Mouse (Mus musculus) CH12.LX (cell line): ENCODE data around the gene Gm49325. TPM values are rescaled to one million over a fixed set of nuclear protein-coding genes. Genes with fewer than 3 reads are reported as not detected.

Source experiments
- DNase-seq: peaks from one replicate; pipeline ENCODE4 v3.0.0-alpha.2; 2013; ENCODE audit errors: extremely low read depth
- H3K27ac ChIP-seq: 2 replicates; pipeline ENCODE4 v1.5.1; 2012; ENCODE audit warnings: low read depth, mild to moderate bottlenecking, control low read depth, moderate library complexity; ENCODE audit not compliant: insufficient read depth
- H3K27me3 ChIP-seq: replicated peaks from 2 replicates; pipeline ENCODE3; 2012; ENCODE audit warnings: inconsistent platforms
- H3K36me3 ChIP-seq, 2 experiments: replicated peaks in 1 of 2; 2 replicates each; pipeline versions ENCODE3 to v1.6.1; 2012; ENCODE audit warnings: inconsistent platforms in 1 of 2, low read length in 1 of 2, mild to moderate bottlenecking in 1 of 2, mixed read lengths in 1 of 2, moderate library complexity in 1 of 2; ENCODE audit not compliant: control insufficient read depth in 1 of 2, insufficient read depth in 1 of 2
- H3K4me1 ChIP-seq, 2 experiments: 2 replicates each; pipeline ENCODE4 v1.6.1; 2012; ENCODE audit warnings: inconsistent platforms in 1 of 2, moderate library complexity in 1 of 2; ENCODE audit not compliant: insufficient read depth in 2 of 2, control insufficient read depth in 1 of 2
- H3K4me2 ChIP-seq: 2 replicates; pipeline ENCODE4 v1.6.1; 2012; ENCODE audit warnings: low read depth, mild to moderate bottlenecking, control low read depth; ENCODE audit not compliant: poor library complexity, insufficient read depth, severe bottlenecking
- H3K4me3 ChIP-seq, 3 experiments: fragments of 150-350 bp in 1 of 3; sonication (generic) in 1 of 3; replicated peaks in 1 of 3; 2 replicates each; pipeline versions ENCODE3 to v1.5.1; 2011 to 2012; ENCODE audit warnings: low read depth in 2 of 3, low read length in 2 of 3, mild to moderate bottlenecking in 2 of 3, moderate library complexity in 2 of 3, control low read depth in 1 of 3, improper control_type of control experiment in 1 of 3, inconsistent platforms in 1 of 3, mixed read lengths in 1 of 3; ENCODE audit not compliant: poor library complexity in 1 of 3
- H3K79me2 ChIP-seq: replicated peaks from 2 replicates; pipeline ENCODE4 v1.6.1; 2012; ENCODE audit warnings: mild to moderate bottlenecking, moderate library complexity; ENCODE audit not compliant: control insufficient read depth, poor library complexity, insufficient read depth, severe bottlenecking; ENCODE audit errors: extremely low read depth
- H3K9ac ChIP-seq: 2 replicates; pipeline ENCODE4 v1.6.1; 2012; ENCODE audit warnings: low read depth, mild to moderate bottlenecking, control low read depth, moderate library complexity; ENCODE audit not compliant: insufficient read depth
- H3K9me3 ChIP-seq: replicated peaks from 2 replicates; pipeline ENCODE3; 2012; ENCODE audit warnings: low read length, inconsistent platforms, mixed read lengths
- BHLHE40 ChIP-seq: IDR thresholded peaks from 2 replicates; pipeline ENCODE4 v1.6.1; 2011; ENCODE audit warnings: mild to moderate bottlenecking, low read depth, low read length, improper control_type of control experiment
- CHD1 ChIP-seq: IDR thresholded peaks from 2 replicates; pipeline ENCODE4 v1.6.1; 2012; ENCODE audit warnings: low read depth, low read length, improper control_type of control experiment, inconsistent platforms
- CHD2 ChIP-seq: IDR thresholded peaks from 2 replicates; pipeline ENCODE4 v1.6.1; 2011; ENCODE audit warnings: low read length, improper control_type of control experiment
- CTCF ChIP-seq, 2 experiments: IDR thresholded peaks in 1 of 2; conservative IDR thresholded peaks in 1 of 2; 2 replicates each; pipeline ENCODE4 v1.5.1; 2011 to 2012; ENCODE audit warnings: low read depth in 2 of 2, low read length in 2 of 2, improper control_type of control experiment in 1 of 2, inconsistent platforms in 1 of 2, mild to moderate bottlenecking in 1 of 2, moderate library complexity in 1 of 2
- ELF1 ChIP-seq: IDR thresholded peaks from 2 replicates; pipeline ENCODE4 v1.6.1; 2014; ENCODE audit warnings: low read depth, mild to moderate bottlenecking, inconsistent platforms, low read length, improper control_type of control experiment
- ETS1 ChIP-seq: conservative IDR thresholded peaks from 2 replicates; pipeline ENCODE4 v1.6.1; 2012; ENCODE audit warnings: low read depth, mild to moderate bottlenecking, inconsistent platforms, low read length, improper control_type of control experiment, moderate library complexity
- MAFK ChIP-seq: IDR thresholded peaks from 2 replicates; pipeline ENCODE4 v1.6.1; 2011; ENCODE audit warnings: low read length, improper control_type of control experiment; ENCODE audit not compliant: insufficient replicate concordance
- MAZ ChIP-seq: IDR thresholded peaks from 2 replicates; pipeline ENCODE4 v1.6.1; 2012; ENCODE audit warnings: low read depth, mild to moderate bottlenecking, inconsistent platforms, low read length, improper control_type of control experiment, moderate library complexity
- MEF2A ChIP-seq: IDR thresholded peaks from 2 replicates; pipeline ENCODE4 v1.6.1; 2014; ENCODE audit warnings: low read depth, mild to moderate bottlenecking, inconsistent platforms, low read length, improper control_type of control experiment, borderline replicate concordance
- MXI1 ChIP-seq: IDR thresholded peaks from 2 replicates; pipeline ENCODE4 v1.6.1; 2011; ENCODE audit warnings: mild to moderate bottlenecking, low read depth, low read length, improper control_type of control experiment
- MYC ChIP-seq: IDR thresholded peaks from 2 replicates; pipeline ENCODE4 v1.6.1; 2011; ENCODE audit warnings: low read depth, mild to moderate bottlenecking, improper control_type of control experiment, low read length
- PAX5 ChIP-seq: IDR thresholded peaks from 2 replicates; pipeline ENCODE4 v1.6.1; 2012; ENCODE audit warnings: low read length, inconsistent platforms, mixed read lengths
- POLR2A ChIP-seq: IDR thresholded peaks from 2 replicates; pipeline ENCODE4 v1.6.1; 2011; ENCODE audit warnings: low read depth, mild to moderate bottlenecking, improper control_type of control experiment, low read length
- RAD21 ChIP-seq: IDR thresholded peaks from 2 replicates; pipeline ENCODE4 v1.6.1; 2011; ENCODE audit warnings: low read depth, mild to moderate bottlenecking, low read length, improper control_type of control experiment, moderate library complexity
- RCOR1 ChIP-seq: conservative IDR thresholded peaks from 2 replicates; pipeline ENCODE4 v1.6.1; 2012; ENCODE audit warnings: low read depth, mild to moderate bottlenecking, inconsistent platforms, low read length, improper control_type of control experiment
- SIN3A ChIP-seq: IDR thresholded peaks from 2 replicates; pipeline ENCODE4 v1.6.1; 2012; ENCODE audit warnings: low read length, improper control_type of control experiment, inconsistent platforms
- SMC3 ChIP-seq: IDR thresholded peaks from 2 replicates; pipeline ENCODE4 v1.6.1; 2011; ENCODE audit warnings: low read depth, low read length, improper control_type of control experiment
- TCF12 ChIP-seq: IDR thresholded peaks from 2 replicates; pipeline ENCODE4 v1.6.1; 2014; ENCODE audit warnings: low read depth, mild to moderate bottlenecking, inconsistent platforms, low read length, improper control_type of control experiment
- ZKSCAN1 ChIP-seq: IDR thresholded peaks from 2 replicates; pipeline ENCODE4 v1.6.1; 2012; ENCODE audit warnings: low read depth, inconsistent platforms, low read length, improper control_type of control experiment, borderline replicate concordance
- ZMIZ1 ChIP-seq: IDR thresholded peaks from 2 replicates; pipeline ENCODE4 v1.6.1; 2012; ENCODE audit warnings: low read depth, mild to moderate bottlenecking, inconsistent platforms, low read length, improper control_type of control experiment
- dilution Hi-C: fragments of 300-500 bp; cut with MboI; formaldehyde crosslinking; loops from 2 replicates; pipeline ENCODE4 v1.14.3; 2020; ENCODE audit warnings: low sequenced_read_pairs; ENCODE audit not compliant: extremely low pct_unique_long_range_greater_than_20kb, extremely low pct_ligation_motif_present
- in situ Hi-C: fragments of 300-500 bp; cut with MboI; formaldehyde crosslinking; loops from 3 replicates; pipeline ENCODE4 v1.14.3; 2019; ENCODE audit warnings: low sequenced_read_pairs, low pct_ligation_motif_present, low pct_unique_long_range_greater_than_20kb, mixed read lengths
- polyA plus RNA-seq: library from polyadenylated mRNA; unstranded; fragments of >175 nt; gene quantifications from 2 replicates; pipeline ENCODE4 v1.2.1, GENCODE M21; 2012; ENCODE audit warnings: low read depth; ENCODE audit not compliant: insufficient read length
- total RNA-seq, 2 experiments: library from RNA; depleted of rRNA; stranded (reverse); fragments of 300-350 nt in 1 of 2; fragments of >200 nt in 1 of 2; gene quantifications; 2 replicates each; pipeline ENCODE4 v1.2.3; 2012 to 2014

Gm49325 gene
- total and polyA plus RNA-seq, 3 experiments, result 1.1 to 26.9 TPM; not detected in 1

DNA sequence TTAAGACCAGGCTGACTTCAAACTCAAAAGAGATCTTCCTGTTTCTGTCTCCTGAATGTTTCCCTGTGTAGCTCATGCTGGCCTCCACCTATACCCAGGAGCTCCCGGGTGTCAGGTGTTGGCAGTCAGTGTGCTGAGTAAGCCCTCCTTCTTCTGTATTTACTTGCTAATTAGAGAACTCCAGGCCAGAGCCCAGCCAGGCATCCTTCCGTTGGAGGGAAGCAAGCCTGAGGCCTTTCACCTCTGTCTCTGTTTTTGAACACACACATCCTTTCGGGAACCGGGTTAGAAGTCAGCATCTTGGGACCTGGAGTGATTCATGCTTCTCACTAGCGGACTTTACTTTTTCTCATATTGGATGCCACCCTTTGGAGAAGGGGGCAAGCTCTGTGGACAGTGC lies 1.4 kb downstream of the Gm49325 start:
- H3K79me2 ChIP-seq, result peaks cover 13% of the 10 kb centered on the region
- in situ Hi-C loops (no loop called here), dilution Hi-C loops (no loop called here)
- peak overlapping the region; percentile 77 to 97 (median 82) for H3K4me3 ChIP-seq
- peaks cover 7% of the 10 kb centered on the region for H3K9me3 ChIP-seq
- H3K4me1 ChIP-seq, result peaks cover 5 to 14% of the 10 kb centered on the region in 2 experiments
- peak overlapping the region; percentile 74 for H3K4me2 ChIP-seq
- H3K36me3 ChIP-seq, result peaks cover 17 to 46% of the 10 kb centered on the region in 2 experiments
- H3K9ac ChIP-seq, result peak overlapping the region; percentile 77
- DNase-seq, result peak; percentile 23
- H3K27me3 ChIP-seq, result no peaks in the 10 kb centered on the region
- no peak overlapping the region for H3K27ac ChIP-seq
- TF ChIP-seq SMC3, result no peak
- TF ChIP-seq, all 38 proteins: peak for 0

DNA sequence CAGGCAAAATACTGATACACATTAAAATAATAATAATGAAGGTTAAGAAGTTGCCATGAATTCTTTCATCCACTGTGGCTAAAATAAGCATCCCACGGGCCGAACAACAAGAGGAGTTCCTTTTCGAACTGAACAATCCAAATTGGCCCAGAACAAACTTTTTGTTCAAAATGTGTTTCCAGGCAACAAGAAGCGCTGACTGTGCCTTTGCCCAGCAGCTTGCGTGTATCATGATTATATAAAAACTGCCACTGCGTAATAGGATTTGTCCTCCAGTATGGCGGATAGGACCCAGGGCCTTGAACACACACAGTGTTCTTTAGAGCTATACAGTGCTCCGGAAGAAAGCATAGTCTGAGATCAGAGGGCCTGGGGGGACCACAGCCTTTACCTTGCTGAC lies 2.6 kb downstream of the Gm49325 start:
- peaks cover 7% of the 10 kb centered on the region for H3K9me3 ChIP-seq
- in situ Hi-C loops, result no loop called here
- H3K4me1 ChIP-seq, result peaks cover 5 to 14% of the 10 kb centered on the region in 2 experiments
- H3K27ac ChIP-seq, result no peak overlapping the region
- H3K4me2 ChIP-seq, result no peak overlapping the region
- H3K9ac ChIP-seq, result no peak overlapping the region
- H3K79me2 ChIP-seq, result peaks cover 13% of the 10 kb centered on the region
- H3K27me3 ChIP-seq, result no peaks in the 10 kb centered on the region
- peaks cover 24 to 57% of the 10 kb centered on the region in 2 experiments for H3K36me3 ChIP-seq
- H3K4me3 ChIP-seq, result no peak overlapping the region
- TF ChIP-seq TCF12, result no peak
- no peak for DNase-seq
- dilution Hi-C loops, result no loop called here

DNA sequence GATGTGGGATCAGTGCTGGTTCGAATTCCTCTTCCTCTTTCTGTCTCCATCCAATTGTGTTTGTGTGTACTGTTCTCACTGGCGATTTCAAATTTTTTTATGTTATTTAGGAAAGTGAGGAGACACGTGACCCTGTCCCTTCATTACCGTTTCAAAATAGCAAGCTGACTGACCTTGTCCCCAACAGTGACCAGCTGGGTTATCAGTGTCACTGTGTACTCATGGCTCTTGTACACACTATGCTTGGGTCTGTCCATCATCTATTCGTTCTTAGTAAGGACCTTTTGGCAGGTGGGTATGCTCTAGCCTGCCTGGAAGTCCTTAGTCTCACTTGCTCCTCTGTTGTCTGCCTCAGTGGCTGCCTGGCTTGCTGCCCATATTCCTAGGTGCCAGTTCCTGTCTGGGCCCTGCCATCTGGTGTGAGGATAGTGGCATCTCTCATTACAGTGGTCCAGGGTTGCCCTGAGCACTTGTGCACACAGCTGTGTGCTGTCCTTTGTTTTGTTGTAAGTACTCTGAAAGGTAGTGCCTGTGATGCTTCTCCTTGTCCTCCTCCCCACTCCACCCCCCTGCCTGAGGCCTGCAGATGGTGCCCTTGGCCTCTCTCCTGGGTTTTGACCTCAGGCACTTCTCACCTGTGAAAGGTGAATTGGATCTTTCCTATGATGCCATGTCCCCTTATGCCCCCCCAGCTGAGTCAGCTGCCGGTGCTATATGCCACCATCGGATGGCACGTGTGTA lies 4.4 kb downstream of the Gm49325 start:
- Histone ChIP-seq H3K27ac (no peak overlapping the region), H3K9ac (no peak overlapping the region), H3K4me1 (peaks cover 5 to 14% of the 10 kb centered on the region in 2 experiments), H3K4me2 (no peak overlapping the region), H3K27me3 (no peaks in the 10 kb centered on the region), H3K4me3 (no peak overlapping the region), H3K79me2 (peaks cover 13% of the 10 kb centered on the region)
- no peak for DNase-seq
- in situ Hi-C loops, result no loop called here
- TF ChIP-seq ELF1 (no peak), SMC3 (no peak), BHLHE40 (no peak), POLR2A (no peak), ZKSCAN1 (no peak), RCOR1 (no peak), TCF12 (no peak), CTCF (conservative IDR thresholded peaks at IDR 0.05 in 1 of 2, IDR thresholded peaks at IDR 0.05 in 1 of 2; ENCODE audit: low read depth in 2 of 2, low read length in 2 of 2) (no peak), MYC (no peak), PAX5 (no peak), MEF2A (no peak), MAZ (no peak), CHD2 (no peak), MAFK (no peak), ETS1 (no peak), CHD1 (no peak), MXI1 (no peak), SIN3A (no peak), RAD21 (no peak), ZMIZ1 (no peak)
- TF ChIP-seq, all 38 proteins: peak for 0
- Histone ChIP-seq H3K36me3 (peaks cover 31 to 72% of the 10 kb centered on the region in 2 experiments), H3K9me3 (no peaks in the 10 kb centered on the region)
- dilution Hi-C loops, result no loop called here
